Mouse (Mus musculus): ENCODE results near the gene Myh6.
"Not testable (repeated sequence)": the region's sequence is repeated elsewhere in the genome, so short reads cannot be mapped to it uniquely, and the experiment has no call there.

The Myh6 gene

GRCm38 (mm10) chr14:54994136-54994868 lies 27.6 kb upstream of the Myh6 start, which contains the start of gene Myh7:
Gene Myh7, minus strand, starts transcription at chr14:54994626.
- DNase-seq, result no peak

GRCm38 (mm10) chr14:54993636-54994035 lies 26.9 kb upstream of the Myh6 start:
- DNase-seq, result no peak

GRCm38 (mm10) chr14:54992196-54992595 lies 25.5 kb upstream of the Myh6 start:
- no peak for DNase-seq

- DNase-seq, result no peak
Measured at GRCm38 (mm10) chr14:54989886-54990441, 23.2 kb upstream of the Myh6 start.

- no peak for DNase-seq
Measured at GRCm38 (mm10) chr14:54988882-54989281, 22.2 kb upstream of the Myh6 start.

- not testable (repeated sequence) for DNase-seq
Measured at GRCm38 (mm10) chr14:54988350-54988874, 21.7 kb upstream of the Myh6 start.

GRCm38 (mm10) chr14:54981934-54982333 lies 15.2 kb upstream of the Myh6 start:
- no peak for DNase-seq

GRCm38 (mm10) chr14:54978664-54979063 lies 11.9 kb upstream of the Myh6 start:
- no peak for DNase-seq

GRCm38 (mm10) chr14:54976633-54977032 lies 9.9 kb upstream of the Myh6 start, which contains the start of gene Gm17428:
Gene Gm17428, plus strand, starts transcription at chr14:54976933.
- DNase-seq, result no peak

- no peak for DNase-seq
Measured at GRCm38 (mm10) chr14:54974068-54974791, 7.5 kb upstream of the Myh6 start.

- not testable (repeated sequence) for DNase-seq
Measured at GRCm38 (mm10) chr14:54972786-54973185, 6.1 kb upstream of the Myh6 start.

GRCm38 (mm10) chr14:54968344-54968743 lies 1.6 kb upstream of the Myh6 start:
- no peak for DNase-seq

- no peak for DNase-seq
Measured at GRCm38 (mm10) chr14:54967874-54968273, 1.1 kb upstream of the Myh6 start.

GRCm38 (mm10) chr14:54965631-54966030 lies 1.1 kb downstream of the Myh6 start:
- no peak for DNase-seq

GRCm38 (mm10) chr14:54965044-54965443 lies 1.7 kb downstream of the Myh6 start:
- DNase-seq, result no peak

- no peak for DNase-seq
Measured at GRCm38 (mm10) chr14:54963727-54964126, 3.0 kb downstream of the Myh6 start.

GRCm38 (mm10) chr14:54962714-54963113 lies 4.0 kb downstream of the Myh6 start:
- DNase-seq, result no peak

- no peak for DNase-seq
Measured at GRCm38 (mm10) chr14:54961487-54961886, 5.2 kb downstream of the Myh6 start.

- no peak for DNase-seq
Measured at GRCm38 (mm10) chr14:54960769-54961168, 6.0 kb downstream of the Myh6 start.

GRCm38 (mm10) chr14:54959853-54960613 lies 6.7 kb downstream of the Myh6 start:
- DNase-seq, result not testable (repeated sequence)

- DNase-seq, result no peak
Measured at GRCm38 (mm10) chr14:54959197-54959596, 7.5 kb downstream of the Myh6 start.

GRCm38 (mm10) chr14:54958503-54958902 lies 8.2 kb downstream of the Myh6 start:
- no peak for DNase-seq

GRCm38 (mm10) chr14:54956533-54956932 lies 10.2 kb downstream of the Myh6 start:
- no peak for DNase-seq

All from lung, postnatal 10 days (tissue).